Mouse (Mus musculus) lung, embryonic 16.5 days (tissue): Measurements from ENCODE around the gene Sh3bgr. TPM values are rescaled to one million over a fixed set of nuclear protein-coding genes. Genes with fewer than 3 reads are reported as not detected.
A peak's percentile ranks its signal among the peaks of the same experiment; 100 is the strongest.

Experiments used
- ATAC-seq: fragments of 200-750 bp; cut with Nextera tagmentation; 2 replicates; pipeline ENCODE4 v1.8.0; 2017; ENCODE audit warnings: low read depth, mild to moderate bottlenecking, moderate library complexity
- H3K27ac ChIP-seq: fragments of 300-500 bp; sonication (generic); 2 replicates; pipeline ENCODE4 v1.5.1; 2014; ENCODE audit warnings: mild to moderate bottlenecking, control low read depth, low read length
- H3K27me3 ChIP-seq: fragments of 300-500 bp; sonication (generic); 2 replicates; pipeline ENCODE4 v1.6.1; 2014; ENCODE audit warnings: low read depth, low read length, mixed read lengths; ENCODE audit not compliant: control insufficient read depth, insufficient read depth
- H3K36me3 ChIP-seq: fragments of 300-500 bp; sonication (generic); 2 replicates; pipeline ENCODE4 v1.6.1; 2014; ENCODE audit warnings: low read length; ENCODE audit not compliant: control insufficient read depth, insufficient read depth
- H3K4me1 ChIP-seq: fragments of 300-500 bp; sonication (generic); replicated peaks from 2 replicates; pipeline ENCODE4 v1.6.1; 2014; ENCODE audit warnings: low read length, mixed read lengths; ENCODE audit not compliant: control insufficient read depth, insufficient read depth
- H3K4me2 ChIP-seq: fragments of 300-500 bp; sonication (generic); 2 replicates; pipeline ENCODE4 v1.6.1; 2014; ENCODE audit warnings: low read depth, low read length, control low read depth
- H3K4me3 ChIP-seq: fragments of 300-500 bp; sonication (generic); 2 replicates; pipeline ENCODE4 v1.5.1; 2014; ENCODE audit warnings: mild to moderate bottlenecking, low read length, control low read depth
- H3K9ac ChIP-seq: fragments of 300-500 bp; sonication (generic); 2 replicates; pipeline ENCODE4 v1.6.1; 2014; ENCODE audit warnings: low read length, control low read depth
- H3K9me3 ChIP-seq: fragments of 300-500 bp; sonication (generic); 2 replicates; pipeline ENCODE4 v1.6.1; 2016; ENCODE audit warnings: low read length; ENCODE audit not compliant: control insufficient read depth
- WGBS: fragments of 180-500 bp; shearing (Covaris S2); extraction: QIAGEN DNeasy Blood & Tissue Kit; methylation state at CpG from one replicate; pipeline ENCODE4 v1.1.7; 2014; 5-methylcytosine and 5-hydroxymethylcytosine counted together
- polyA plus RNA-seq: library from polyadenylated mRNA; unstranded; fragments of >200 nt; fragmentation: Nextera tagmentation; extraction: Ambion mirVana; gene quantifications from 2 replicates; pipeline ENCODE4 v1.2.1, GENCODE M21; 2015

Gene Sh3bgr
- polyA plus RNA-seq, 1 experiment from 2014 or later = 20.7 TPM

DNA sequence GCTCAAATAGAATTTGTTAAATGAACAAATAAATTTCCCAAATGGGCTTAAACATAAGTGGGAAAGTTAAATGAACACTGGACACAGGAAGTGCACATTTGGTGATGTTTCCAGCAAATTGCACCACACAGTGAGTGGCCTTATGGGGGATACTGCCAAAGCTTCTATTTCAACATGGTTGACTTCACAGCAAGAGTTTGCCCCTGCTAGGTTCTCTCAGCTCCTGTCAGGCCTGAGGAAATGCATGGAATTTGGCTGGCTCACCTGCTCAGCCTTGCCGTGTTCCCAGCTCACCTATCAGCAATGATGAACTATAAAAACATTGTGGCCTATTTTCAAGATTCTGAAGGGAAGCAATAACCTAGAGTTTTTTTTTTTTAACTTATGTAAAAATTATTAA is 39.3 kb upstream of the Sh3bgr start:
- Histone ChIP-seq H3K4me2 (no peak overlapping the region), H3K4me3 (no peak overlapping the region), H3K9ac (no peak overlapping the region), H3K36me3 (no peaks in the 10 kb centered on the region), H3K4me1 (peaks cover 10% of the 10 kb centered on the region), H3K27me3 (no peaks in the 10 kb centered on the region), H3K27ac (no peak overlapping the region), H3K9me3 (no peaks in the 10 kb centered on the region)
- no peak for ATAC-seq
- 74% methylated on average over 1 of the region's 1 CpGs for WGBS

DNA sequence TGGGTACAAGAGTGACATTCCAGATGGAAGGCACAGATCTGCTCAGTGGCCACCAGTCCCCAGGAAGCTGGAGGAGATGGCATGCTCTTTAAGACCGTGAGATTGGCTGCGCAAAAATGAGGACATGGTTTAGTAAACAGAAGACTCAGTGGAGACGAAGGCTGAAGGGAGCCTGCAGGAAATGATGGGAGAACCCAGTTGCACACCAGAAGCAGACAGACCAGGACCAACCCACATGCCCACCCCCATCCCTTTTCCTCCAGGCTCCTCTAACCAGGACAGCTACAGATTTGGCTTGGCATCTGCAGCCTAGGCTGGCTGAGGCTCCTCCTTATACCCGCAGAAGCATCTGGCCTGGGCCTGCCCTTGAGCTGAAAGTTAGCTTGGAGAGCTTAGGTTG is 38.9 kb upstream of the Sh3bgr start:
- Histone ChIP-seq H3K27me3 (no peaks in the 10 kb centered on the region), H3K4me3 (no peak overlapping the region), H3K9me3 (no peaks in the 10 kb centered on the region), H3K4me2 (no peak overlapping the region), H3K36me3 (no peaks in the 10 kb centered on the region), H3K4me1 (peaks cover 10% of the 10 kb centered on the region), H3K27ac (no peak overlapping the region), H3K9ac (no peak overlapping the region)
- 76% methylated on average over 4 of the region's 4 CpGs for WGBS
- no peak for ATAC-seq

DNA sequence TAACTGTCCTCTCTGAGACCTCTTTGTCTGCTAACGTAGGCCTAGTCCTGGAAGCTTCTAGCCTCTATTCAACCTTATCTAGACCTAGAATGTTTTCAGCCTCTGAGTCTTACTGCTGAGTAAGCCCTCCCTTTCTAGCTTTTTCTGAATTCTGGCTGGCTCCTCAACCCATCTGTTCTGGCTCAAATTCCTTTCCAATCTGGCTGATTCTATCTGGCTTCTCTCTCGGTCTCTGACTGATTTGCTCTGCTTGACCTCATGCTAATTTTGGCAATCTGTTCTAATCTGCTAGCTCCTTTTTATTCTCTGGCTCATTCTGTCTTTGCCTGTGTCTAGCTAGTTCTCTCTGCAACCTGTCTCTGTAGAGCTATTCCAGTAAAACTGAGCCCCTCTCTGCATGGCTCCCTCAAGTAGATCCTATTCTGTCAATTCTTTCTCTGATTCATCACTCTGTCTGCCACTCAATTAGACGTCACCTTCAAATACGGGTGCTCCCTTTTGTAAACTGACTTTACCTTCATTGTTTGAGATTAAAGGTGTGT is 34.5 kb upstream of the Sh3bgr start:
- H3K4me3 ChIP-seq = no peak overlapping the region
- no peak for ATAC-seq
- no peaks in the 10 kb centered on the region for H3K9me3 ChIP-seq
- no peaks in the 10 kb centered on the region for H3K27me3 ChIP-seq
- no peak overlapping the region for H3K4me2 ChIP-seq
- WGBS = 57% methylated on average over 4 of the region's 4 CpGs
- no peak overlapping the region for H3K9ac ChIP-seq
- no peaks in the 10 kb centered on the region for H3K4me1 ChIP-seq
- H3K27ac ChIP-seq = no peak overlapping the region
- no peaks in the 10 kb centered on the region for H3K36me3 ChIP-seq

DNA sequence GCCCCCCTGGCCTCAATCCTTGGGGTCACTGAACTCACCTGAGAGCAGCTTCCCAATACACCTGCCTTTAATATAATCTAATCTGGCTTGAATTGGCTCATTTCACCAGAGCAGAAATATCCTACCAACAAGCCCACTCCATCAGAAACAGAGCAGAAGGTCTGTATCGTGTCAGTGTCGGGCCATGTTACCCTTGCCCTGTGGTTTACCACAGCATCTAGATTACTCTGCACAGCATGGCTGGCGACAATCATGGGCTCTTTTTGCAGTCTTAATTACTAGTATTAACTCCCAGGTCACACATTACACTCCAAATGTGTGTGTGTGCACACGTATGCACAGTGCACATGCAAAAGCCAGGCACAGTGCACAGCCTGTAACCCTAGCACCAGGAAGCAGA is 31.4 kb upstream of the Sh3bgr start:
- Histone ChIP-seq H3K4me2 (no peak overlapping the region), H3K9ac (no peak overlapping the region), H3K36me3 (no peaks in the 10 kb centered on the region), H3K4me3 (no peak overlapping the region), H3K9me3 (no peaks in the 10 kb centered on the region), H3K27me3 (no peaks in the 10 kb centered on the region), H3K4me1 (no peaks in the 10 kb centered on the region), H3K27ac (no peak overlapping the region)
- ATAC-seq = no peak
- WGBS = 89% methylated on average over 4 of the region's 4 CpGs

DNA sequence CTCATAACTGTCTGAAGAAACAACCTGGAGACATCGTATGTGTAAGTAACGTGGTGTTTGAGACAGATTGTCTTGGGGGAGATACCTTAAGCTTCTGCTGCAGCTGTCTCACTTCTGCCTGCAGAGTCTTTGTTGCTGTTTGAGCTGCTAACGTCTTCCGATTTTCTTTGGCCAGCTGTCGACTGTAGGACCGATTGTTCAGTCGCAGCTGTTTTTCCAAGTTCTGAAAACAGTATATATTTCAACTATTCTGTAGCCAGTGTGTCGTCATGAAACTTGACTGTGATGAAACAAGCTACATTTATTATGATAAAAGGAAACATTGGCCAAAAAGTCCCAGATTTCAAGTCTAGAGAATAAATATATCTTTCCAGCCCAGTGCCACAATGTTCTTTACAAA is 26.6 kb upstream of the Sh3bgr start:
- H3K4me1 ChIP-seq = peaks cover 4% of the 10 kb centered on the region; the same call in 1 of the 2 replicates
- WGBS = 49% methylated on average over 8 of the region's 8 CpGs
- H3K27ac ChIP-seq = peak overlapping the region; percentile 10; the same call in 1 of the 2 replicates
- H3K9me3 ChIP-seq = no peaks in the 10 kb centered on the region
- H3K9ac ChIP-seq = no peak overlapping the region
- H3K4me2 ChIP-seq = no peak overlapping the region
- H3K4me3 ChIP-seq = no peak overlapping the region
- ATAC-seq = no peak
- no peaks in the 10 kb centered on the region for H3K36me3 ChIP-seq
- H3K27me3 ChIP-seq = no peaks in the 10 kb centered on the region

DNA sequence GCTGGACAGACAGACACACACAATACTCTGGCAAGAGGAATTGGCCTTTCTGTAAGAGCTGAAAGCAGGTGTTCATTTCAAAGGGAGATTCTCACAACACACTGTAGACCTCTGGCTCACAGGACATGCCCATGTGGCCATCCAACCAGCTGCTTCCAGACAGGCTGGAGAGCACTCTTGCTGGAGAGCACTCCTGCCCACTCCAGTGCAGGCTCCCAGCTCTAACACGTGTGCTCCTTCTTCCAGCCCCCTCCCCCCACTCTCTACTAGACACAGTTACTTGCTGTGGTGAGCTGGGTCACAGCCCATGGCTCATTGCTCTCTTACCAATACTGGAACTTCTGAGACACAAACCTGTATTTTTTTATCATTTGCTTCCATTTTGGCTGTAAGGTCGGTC is 24.9 kb upstream of the Sh3bgr start:
- 21% methylated on average over 2 of the region's 2 CpGs for WGBS
- Histone ChIP-seq H3K9me3 (peaks cover 3% of the 10 kb centered on the region; the same call in 1 of the 2 replicates), H3K27me3 (no peaks in the 10 kb centered on the region), H3K27ac (no peak overlapping the region), H3K4me1 (peaks cover 4% of the 10 kb centered on the region; the same call in 1 of the 2 replicates), H3K9ac (no peak overlapping the region), H3K4me2 (peak overlapping the region; percentile 32; the same call in 1 of the 2 replicates), H3K36me3 (no peaks in the 10 kb centered on the region), H3K4me3 (no peak overlapping the region)
- ATAC-seq = peak; percentile 92

DNA sequence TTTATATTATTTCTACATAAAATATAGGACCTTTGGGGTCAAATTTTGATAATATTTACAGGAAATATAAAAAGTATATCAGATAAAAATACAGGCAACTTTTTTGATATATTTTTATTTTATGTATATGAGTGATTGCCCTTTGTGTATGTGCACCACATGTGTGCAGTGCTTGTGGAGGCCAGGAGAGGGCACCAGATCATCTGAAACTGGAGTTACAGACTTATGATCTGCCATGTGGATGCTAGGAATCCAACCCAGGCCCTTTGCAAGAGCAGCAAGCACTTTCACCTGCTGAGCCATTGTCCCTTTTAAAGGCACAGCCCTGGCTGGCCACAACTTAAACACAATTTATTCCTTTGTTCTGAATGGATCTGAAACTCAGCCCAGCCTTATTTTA is 21.1 kb upstream of the Sh3bgr start:
- H3K36me3 ChIP-seq = no peaks in the 10 kb centered on the region
- H3K9me3 ChIP-seq = peaks cover 3% of the 10 kb centered on the region; the same call in 1 of the 2 replicates
- peaks cover 4% of the 10 kb centered on the region; the same call in 1 of the 2 replicates for H3K4me1 ChIP-seq
- no peak for ATAC-seq
- H3K4me2 ChIP-seq = no peak overlapping the region
- no peaks in the 10 kb centered on the region for H3K27me3 ChIP-seq
- H3K9ac ChIP-seq = no peak overlapping the region
- no peak overlapping the region for H3K27ac ChIP-seq
- H3K4me3 ChIP-seq = no peak overlapping the region

DNA sequence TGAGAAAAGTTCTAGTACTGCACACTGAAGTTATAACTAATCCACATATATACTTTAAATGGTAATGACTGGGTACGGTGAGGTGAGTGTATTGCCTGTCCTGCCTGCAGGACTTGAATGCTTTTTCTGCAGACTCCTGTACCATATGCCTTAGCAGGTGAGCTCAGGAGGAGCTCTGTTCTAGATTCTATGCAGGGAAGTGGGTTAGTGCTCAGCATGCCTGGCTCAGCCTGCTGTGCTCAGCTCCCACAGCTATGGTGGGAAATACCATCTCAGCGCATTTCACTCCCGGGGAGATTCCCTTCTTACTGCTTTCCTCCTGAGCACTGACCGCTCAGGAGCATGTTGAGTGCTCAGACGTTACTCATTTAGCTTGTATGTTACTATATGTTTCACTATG is 12.6 kb upstream of the Sh3bgr start:
- Histone ChIP-seq H3K9me3 (no peaks in the 10 kb centered on the region), H3K4me1 (0 out of 2 replicates have a peak, but pooled peaks cover 2% of the 10 kb centered on the region), H3K9ac (no peak overlapping the region), H3K27ac (no peak overlapping the region), H3K4me3 (no peak overlapping the region), H3K36me3 (no peaks in the 10 kb centered on the region), H3K4me2 (no peak overlapping the region), H3K27me3 (no peaks in the 10 kb centered on the region)
- ATAC-seq = no peak
- 85% methylated on average over 5 of the region's 5 CpGs for WGBS

DNA sequence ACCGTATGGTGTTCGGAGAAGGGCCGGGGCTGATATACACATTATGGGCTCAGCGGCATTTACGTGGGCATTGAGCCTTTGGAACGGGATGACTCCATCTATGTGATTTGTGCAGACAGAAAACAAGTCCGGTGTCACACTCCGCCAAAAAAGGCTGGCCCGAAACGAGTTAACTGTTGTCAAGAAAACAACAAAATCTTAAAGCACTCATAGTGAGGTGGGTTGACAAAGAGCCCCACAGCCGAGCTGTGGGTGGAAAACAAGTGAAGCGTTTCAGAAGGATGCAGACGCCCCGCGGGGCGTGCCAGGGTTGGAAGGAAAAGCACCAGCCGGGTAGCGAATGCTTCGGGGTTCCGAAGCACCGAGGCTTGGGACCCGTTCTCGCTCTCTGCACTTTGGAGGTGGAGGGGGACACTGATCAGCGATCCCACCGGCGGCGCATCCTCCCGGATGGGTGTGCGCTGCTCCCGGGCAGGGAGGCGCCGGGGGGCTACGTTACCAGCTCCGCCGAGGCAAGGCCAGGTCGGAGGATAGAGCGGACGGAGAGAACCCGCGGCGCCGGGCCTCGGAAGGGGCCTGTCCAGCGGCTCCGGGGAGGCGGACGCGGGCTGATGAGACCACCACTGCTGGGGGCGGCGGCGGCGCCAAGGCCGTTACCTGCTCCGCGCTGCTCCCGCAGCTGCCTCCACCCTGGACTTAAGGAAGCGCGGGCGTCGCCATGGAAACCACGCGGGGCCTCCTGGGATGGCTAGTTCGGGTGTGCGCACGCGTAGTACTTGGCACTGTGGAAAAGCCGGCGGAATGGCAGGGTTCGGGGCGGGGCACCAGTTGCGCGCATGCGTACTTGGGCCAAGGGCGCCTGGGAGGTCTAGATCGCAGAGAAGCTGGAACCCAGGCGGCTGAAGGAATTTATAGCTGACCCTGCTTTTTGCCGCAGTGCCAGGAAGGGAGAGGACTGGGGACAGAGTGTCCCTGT is 8.4 kb upstream of the Sh3bgr start, which contains the start of gene Lca5l:
TSS of gene Lca5l (minus strand) at position 741 of the 976 bp plus-strand sequence.
- peak within 1 kb of the TSS; percentile 74 for H3K9ac ChIP-seq
- 0 out of 2 replicates have a peak, but pooled peaks cover 2% of the 10 kb centered on the region for H3K4me1 ChIP-seq
- peak within 1 kb of the TSS; percentile 75 for H3K4me2 ChIP-seq
- H3K36me3 ChIP-seq = no peaks in the 10 kb centered on the region
- peak; percentile 99 for ATAC-seq
- no peaks in the 10 kb centered on the region for H3K27me3 ChIP-seq
- peak within 1 kb of the TSS; percentile 62; the same call in 1 of the 2 replicates for H3K27ac ChIP-seq
- WGBS = under 1% methylated on average over 77 of the region's 77 CpGs
- no peaks in the 10 kb centered on the region for H3K9me3 ChIP-seq
- H3K4me3 ChIP-seq = peak within 1 kb of the TSS; percentile 78
